Mouse (Mus musculus): Measurements from ENCODE around the gene Cd151.
A peak's percentile ranks its signal among the peaks of the same experiment; 100 is the strongest.

Cd151 gene

GRCm38 (mm10) chr7:141457236-141457635 lies 10.0 kb upstream of the Cd151 start:
- no peak for DNase-seq (ENCODE audit: extremely low read depth, insufficient read length, low spot score)

DNA sequence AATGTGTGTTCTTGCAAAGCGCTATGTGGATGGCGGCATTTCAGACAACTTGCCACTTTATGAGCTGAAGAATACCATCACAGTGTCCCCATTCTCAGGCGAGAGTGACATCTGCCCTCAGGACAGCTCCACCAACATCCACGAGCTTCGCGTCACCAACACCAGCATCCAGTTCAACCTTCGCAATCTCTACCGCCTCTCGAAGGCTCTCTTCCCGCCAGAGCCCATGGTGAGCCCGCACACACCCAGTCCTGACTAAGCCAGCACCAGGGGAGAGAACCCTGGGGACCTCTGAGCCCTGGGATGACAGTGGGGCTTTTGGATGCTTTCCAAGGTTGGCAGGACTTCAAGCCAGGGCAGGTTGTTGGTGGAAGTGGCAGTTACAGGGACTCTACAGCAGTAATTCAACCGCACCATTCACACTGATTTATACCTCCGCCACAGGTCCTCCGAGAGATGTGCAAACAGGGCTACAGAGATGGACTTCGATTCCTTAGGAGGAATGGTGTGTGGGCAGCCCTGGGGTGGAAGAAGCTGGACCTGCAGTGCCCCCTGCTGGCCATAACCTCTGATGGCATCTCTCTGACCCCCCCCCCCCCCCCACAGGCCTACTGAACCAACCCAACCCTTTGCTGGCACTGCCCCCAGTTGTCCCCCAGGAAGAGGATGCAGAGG lies 9.1 kb upstream of the Cd151 start:
- no peak for DNase-seq (ENCODE audit: extremely low read depth, insufficient read length, low spot score)

- no peak for DNase-seq (ENCODE audit: extremely low read depth, insufficient read length, low spot score)
These were observed 8.5 kb upstream of the Cd151 start for GRCm38 (mm10) chr7:141458661-141459060.

GRCm38 (mm10) chr7:141459301-141459711 lies 7.9 kb upstream of the Cd151 start:
- DNase-seq (ENCODE audit: extremely low read depth, insufficient read length, low spot score): no peak

DNA sequence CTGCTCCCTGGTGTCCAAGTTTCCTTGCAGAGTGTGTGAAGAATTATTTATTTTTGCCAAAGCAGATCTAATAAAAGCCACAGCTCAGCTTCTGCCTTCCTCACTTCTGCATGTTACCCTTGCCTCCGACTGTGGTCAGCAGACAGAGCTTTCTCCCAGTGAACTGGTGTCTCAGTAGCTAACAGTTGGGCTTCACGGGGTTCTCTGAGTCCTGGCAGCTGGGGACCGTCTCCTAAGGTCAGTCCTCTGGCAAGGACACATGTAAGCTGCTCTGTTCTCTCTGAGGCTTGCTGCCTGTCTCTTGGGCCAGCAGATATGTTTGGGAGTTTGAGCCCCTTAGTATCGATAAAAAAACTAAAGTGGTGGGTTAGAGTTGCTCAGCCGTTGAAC lies 7.2 kb upstream of the Cd151 start:
- no peak for DNase-seq (ENCODE audit: extremely low read depth, insufficient read length, low spot score)

GRCm38 (mm10) chr7:141460391-141461113 lies 6.6 kb upstream of the Cd151 start, which contains the start of gene Cracr2b:
Gene Cracr2b, plus strand, starts transcription at chr7:141461094.
- DNase-seq (ENCODE audit: extremely low read depth, insufficient read length, low spot score): no peak

DNA sequence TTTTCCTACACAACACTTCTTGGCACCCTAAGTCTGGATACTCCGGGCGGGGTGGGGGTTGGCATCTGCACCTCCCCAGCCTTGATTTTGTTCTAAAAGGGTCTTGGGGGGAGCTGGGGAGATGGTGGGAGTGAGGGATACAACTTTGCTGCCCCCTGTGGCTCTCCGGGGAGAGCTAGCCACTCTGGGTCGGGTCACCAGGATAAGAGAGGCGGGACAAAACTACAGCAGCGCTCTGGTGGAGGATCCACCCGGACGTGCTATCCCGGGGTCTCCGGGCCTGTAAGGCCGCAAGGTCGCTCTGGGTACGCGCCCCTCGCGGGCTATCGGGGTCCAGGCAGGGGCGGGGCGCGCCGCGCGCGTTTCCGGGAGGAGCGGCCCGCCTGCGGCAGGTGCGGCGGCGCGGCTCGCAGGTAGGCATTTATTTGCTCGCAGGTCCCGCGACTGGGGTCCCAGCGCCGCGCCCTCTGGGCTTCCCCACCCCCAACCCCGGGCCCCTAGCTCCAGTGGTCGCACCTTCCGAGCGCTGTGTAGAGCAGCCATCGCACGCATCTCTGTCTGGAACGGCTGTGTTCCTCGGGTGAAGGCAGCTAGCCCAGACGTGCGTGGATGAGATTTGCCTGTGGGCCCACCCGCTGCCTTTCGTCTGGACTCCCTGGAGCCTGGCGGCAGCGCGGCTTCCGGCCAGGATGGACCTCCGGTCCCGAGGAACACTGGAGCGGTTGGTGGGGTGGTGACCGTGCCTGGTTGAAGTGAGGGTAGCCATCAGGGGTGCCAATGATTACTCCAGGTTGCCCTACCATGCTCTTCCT lies 5.5 kb upstream of the Cd151 start:
- no peak for DNase-seq (ENCODE audit: extremely low read depth, insufficient read length, low spot score)

- DNase-seq (ENCODE audit: extremely low read depth, insufficient read length, low spot score): no peak
These were observed 4.8 kb upstream of the Cd151 start for GRCm38 (mm10) chr7:141462333-141462821.

GRCm38 (mm10) chr7:141463824-141464602 lies 3.2 kb upstream of the Cd151 start:
- no peak for DNase-seq (ENCODE audit: extremely low read depth, insufficient read length, low spot score)

GRCm38 (mm10) chr7:141464603-141465201 lies 2.5 kb upstream of the Cd151 start:
- DNase-seq (ENCODE audit: extremely low read depth, insufficient read length, low spot score): no peak

DNA sequence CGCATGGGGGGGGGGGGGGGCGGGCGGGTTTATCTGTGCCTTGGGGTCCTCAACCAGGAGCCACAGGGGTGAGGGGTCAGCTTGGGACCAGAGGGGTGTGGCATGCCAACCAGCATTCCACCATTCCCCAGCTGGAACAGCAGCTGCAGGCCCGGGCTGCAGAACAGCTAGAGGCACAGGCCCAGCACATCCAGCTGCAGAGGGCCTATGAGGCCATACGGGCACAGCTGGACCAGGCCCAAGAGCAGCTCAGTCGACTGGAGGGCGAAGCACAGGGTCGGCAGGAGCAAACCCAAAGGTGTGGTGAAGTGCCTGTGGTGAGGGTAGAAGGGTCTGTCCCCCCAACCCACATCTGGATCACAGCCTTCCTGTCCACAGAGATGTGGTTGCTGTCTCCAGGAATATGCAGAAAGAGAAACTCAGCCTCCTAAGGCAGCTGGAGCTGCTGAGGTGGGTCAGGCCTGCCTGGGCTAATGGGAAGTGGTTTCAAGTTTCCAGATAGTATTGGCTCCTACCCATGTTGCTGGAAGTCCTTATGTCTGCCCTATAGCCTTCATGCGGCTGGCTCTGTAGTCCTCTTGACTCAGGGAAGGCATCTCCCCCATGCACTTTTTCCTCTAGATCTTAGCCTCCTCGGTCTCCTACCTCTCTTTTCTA lies 1.7 kb upstream of the Cd151 start:
- DNase-seq (ENCODE audit: extremely low read depth, insufficient read length, low spot score): peak; percentile 74

DNA sequence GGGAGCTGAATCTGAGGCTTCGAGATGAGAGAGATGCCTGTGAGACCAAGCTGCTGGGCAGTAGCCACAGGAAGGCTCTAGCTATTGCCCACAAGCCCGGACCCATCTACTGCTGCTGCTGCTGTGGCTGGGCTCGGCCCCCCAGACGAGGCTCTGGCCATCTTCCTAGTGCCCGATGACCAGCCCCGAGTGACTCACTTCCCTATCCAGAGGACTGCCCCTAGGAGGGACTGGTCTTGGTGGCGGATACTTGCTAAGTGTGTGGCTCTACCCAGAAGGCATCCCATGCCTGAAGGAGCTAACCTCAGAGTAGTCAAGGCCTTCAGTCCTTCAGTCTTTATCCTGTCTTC lies 1.2 kb upstream of the Cd151 start:
- DNase-seq (ENCODE audit: extremely low read depth, insufficient read length, low spot score): peak; percentile 81

GRCm38 (mm10) chr7:141466607-141467148 lies 514 bp upstream of the Cd151 start:
- no peak for DNase-seq (ENCODE audit: extremely low read depth, insufficient read length, low spot score)

DNA sequence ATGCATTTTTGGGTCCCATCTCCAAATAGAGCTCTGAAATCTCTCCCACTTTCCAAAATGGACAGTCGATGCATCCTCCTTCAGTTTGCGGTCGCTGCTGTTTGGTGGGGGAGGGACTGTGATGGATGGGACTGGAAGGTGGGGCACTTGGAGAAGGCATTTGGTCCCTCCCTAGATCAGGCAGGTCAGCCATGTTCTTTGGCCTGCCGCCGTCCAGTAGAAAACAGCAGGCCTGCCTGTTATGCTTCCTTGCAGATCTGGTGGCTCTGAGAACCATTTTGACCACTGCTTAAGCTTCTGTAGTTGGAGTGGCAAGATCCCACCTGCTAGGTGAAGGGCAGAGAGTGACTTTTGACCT lies 951 bp downstream of the Cd151 start:
- peak; percentile 52 for DNase-seq (ENCODE audit: extremely low read depth, insufficient read length, low spot score)

DNA sequence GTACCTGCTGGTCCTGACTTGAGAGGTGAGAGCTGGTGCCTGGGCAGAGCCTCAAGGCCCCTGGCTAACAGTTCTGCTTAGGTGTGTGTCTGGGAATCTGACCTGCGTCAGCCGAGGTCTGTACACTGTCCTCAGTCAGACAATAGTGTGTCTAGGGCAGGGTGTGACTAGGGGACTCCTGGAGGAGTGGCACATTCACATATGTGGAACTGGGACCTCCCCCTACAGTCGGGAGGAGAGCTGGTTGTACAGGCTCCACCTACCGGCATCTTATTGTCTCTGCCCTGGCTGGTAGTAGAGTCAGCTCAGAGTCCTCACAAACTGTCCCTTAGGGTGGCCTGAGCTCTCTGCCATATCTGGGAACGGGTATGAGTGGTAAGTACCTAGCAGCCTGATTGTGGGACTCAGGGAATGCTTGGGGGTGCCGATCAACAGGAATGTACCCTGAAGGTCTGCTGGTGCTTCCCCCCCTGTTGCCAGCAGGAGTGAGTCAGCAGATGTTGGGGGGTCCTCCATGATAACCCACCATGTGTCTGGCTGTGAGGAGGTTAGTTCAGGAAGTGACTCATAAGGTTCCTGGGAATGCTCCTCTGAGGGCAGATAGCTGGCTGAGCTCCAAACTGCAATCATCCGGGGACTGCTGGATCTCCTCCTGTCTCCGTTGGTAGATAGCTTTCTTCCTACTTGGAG lies 1.5 kb downstream of the Cd151 start:
- DNase-seq (ENCODE audit: extremely low read depth, insufficient read length, low spot score): peak; percentile 84

GRCm38 (mm10) chr7:141469352-141469751 lies 2.2 kb downstream of the Cd151 start:
- DNase-seq (ENCODE audit: extremely low read depth, insufficient read length, low spot score): peak; percentile 55

GRCm38 (mm10) chr7:141469901-141470636 lies 2.9 kb downstream of the Cd151 start:
- DNase-seq (ENCODE audit: extremely low read depth, insufficient read length, low spot score): no peak

- peak; percentile 51 for DNase-seq (ENCODE audit: extremely low read depth, insufficient read length, low spot score)
These were observed 3.4 kb downstream of the Cd151 start for GRCm38 (mm10) chr7:141470637-141470944.

Data from 3134 (cell line).